Mouse (Mus musculus): ENCODE measurements around the gene Aff1. TPM values are rescaled to one million over a fixed set of nuclear protein-coding genes. Genes with fewer than 3 reads are reported as not detected.

The Aff1 gene
- polyA plus RNA-seq, 1 experiment: 16.8 TPM

GRCm38 (mm10) chr5:103755135-103755487 is 62.9 kb downstream of the Aff1 start:
- Histone ChIP-seq H3K36me3 (ENCODE audit: control insufficient read depth, insufficient read depth, low read length) (no peaks in the 10 kb centered on the region), H3K4me1 (ENCODE audit: control insufficient read depth, insufficient read depth, low read length) (peaks cover 41% of the 10 kb centered on the region), H3K4me3 (ENCODE audit: insufficient read depth, low read depth, low read length) (peak overlapping the region; percentile 87), H3K27ac (ENCODE audit: insufficient read depth, low read depth, low read length) (peak overlapping the region; percentile 39; the same call in 1 of the 2 replicates), H3K27me3 (replicated peaks; ENCODE audit: control insufficient read depth, insufficient read depth, low read length) (no peaks in the 10 kb centered on the region)
- no peak for DNase-seq
- no peak for TF ChIP-seq POLR2A (IDR thresholded peaks at IDR 0.05; ENCODE audit: low read depth, low read length)
- TF ChIP-seq CTCF (conservative IDR thresholded peaks at IDR 0.05; ENCODE audit: insufficient read depth, insufficient read length, low read depth, low read length): no peak
- WGBS: 22% methylated on average over 3 of the region's 3 CpGs

DNA sequence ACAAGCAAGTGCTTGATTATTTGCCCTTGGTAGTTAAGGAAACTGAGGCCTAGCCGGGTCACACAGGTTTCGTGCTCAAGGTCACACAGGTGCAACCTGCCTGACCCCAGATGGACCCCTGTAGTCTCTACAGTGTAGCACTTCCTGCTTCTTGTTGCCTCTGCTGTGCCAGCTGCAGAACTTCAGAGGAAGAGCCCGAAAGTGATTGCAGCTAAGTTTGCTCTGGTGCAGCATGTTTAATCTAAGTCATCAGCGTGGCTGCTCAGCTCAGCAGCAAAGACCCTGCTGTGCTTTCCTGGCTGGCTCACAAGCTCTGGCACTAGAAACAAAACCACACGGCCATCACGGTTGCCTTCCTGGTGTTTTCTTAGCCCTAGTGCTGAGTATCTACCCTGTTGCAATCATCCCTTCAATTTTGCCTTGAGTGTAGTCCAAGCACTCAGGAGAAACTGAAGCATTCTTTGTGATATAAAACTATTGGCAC is 64.1 kb downstream of the Aff1 start:
- peak overlapping the region; percentile 2 for H3K4me3 ChIP-seq (ENCODE audit: insufficient read depth, low read depth, low read length)

GRCm38 (mm10) chr5:103758491-103758890 is 66.3 kb downstream of the Aff1 start:
- H3K27ac ChIP-seq (ENCODE audit: insufficient read depth, low read depth, low read length): peak overlapping the region; percentile 54; the same call in 1 of the 2 replicates
- H3K36me3 ChIP-seq (ENCODE audit: control insufficient read depth, insufficient read depth, low read length): no peaks in the 10 kb centered on the region
- H3K4me3 ChIP-seq (ENCODE audit: insufficient read depth, low read depth, low read length): no peak overlapping the region
- H3K4me1 ChIP-seq (ENCODE audit: control insufficient read depth, insufficient read depth, low read length): peaks cover 51% of the 10 kb centered on the region
- H3K27me3 ChIP-seq (replicated peaks; ENCODE audit: control insufficient read depth, insufficient read depth, low read length): no peaks in the 10 kb centered on the region
- 34% methylated on average over 4 of the region's 4 CpGs for WGBS
- DNase-seq: peak; percentile 48
- TF ChIP-seq POLR2A (IDR thresholded peaks at IDR 0.05; ENCODE audit: low read depth, low read length) (no peak), CTCF (conservative IDR thresholded peaks at IDR 0.05; ENCODE audit: insufficient read depth, insufficient read length, low read depth, low read length) (no peak)

More for the DNA sequence above, 64.1 kb downstream of the Aff1 start:
- Histone ChIP-seq H3K36me3 (ENCODE audit: control insufficient read depth, insufficient read depth, low read length) (no peaks in the 10 kb centered on the region), H3K4me1 (ENCODE audit: control insufficient read depth, insufficient read depth, low read length) (peaks cover 49% of the 10 kb centered on the region), H3K27me3 (replicated peaks; ENCODE audit: control insufficient read depth, insufficient read depth, low read length) (no peaks in the 10 kb centered on the region), H3K27ac (ENCODE audit: insufficient read depth, low read depth, low read length) (peak overlapping the region; percentile 53; the same call in 1 of the 2 replicates)
- WGBS: 45% methylated on average over 6 of the region's 6 CpGs
- TF ChIP-seq POLR2A (IDR thresholded peaks at IDR 0.05; ENCODE audit: low read depth, low read length) (no peak), CTCF (conservative IDR thresholded peaks at IDR 0.05; ENCODE audit: insufficient read depth, insufficient read length, low read depth, low read length) (no peak)
- no peak for DNase-seq

DNA sequence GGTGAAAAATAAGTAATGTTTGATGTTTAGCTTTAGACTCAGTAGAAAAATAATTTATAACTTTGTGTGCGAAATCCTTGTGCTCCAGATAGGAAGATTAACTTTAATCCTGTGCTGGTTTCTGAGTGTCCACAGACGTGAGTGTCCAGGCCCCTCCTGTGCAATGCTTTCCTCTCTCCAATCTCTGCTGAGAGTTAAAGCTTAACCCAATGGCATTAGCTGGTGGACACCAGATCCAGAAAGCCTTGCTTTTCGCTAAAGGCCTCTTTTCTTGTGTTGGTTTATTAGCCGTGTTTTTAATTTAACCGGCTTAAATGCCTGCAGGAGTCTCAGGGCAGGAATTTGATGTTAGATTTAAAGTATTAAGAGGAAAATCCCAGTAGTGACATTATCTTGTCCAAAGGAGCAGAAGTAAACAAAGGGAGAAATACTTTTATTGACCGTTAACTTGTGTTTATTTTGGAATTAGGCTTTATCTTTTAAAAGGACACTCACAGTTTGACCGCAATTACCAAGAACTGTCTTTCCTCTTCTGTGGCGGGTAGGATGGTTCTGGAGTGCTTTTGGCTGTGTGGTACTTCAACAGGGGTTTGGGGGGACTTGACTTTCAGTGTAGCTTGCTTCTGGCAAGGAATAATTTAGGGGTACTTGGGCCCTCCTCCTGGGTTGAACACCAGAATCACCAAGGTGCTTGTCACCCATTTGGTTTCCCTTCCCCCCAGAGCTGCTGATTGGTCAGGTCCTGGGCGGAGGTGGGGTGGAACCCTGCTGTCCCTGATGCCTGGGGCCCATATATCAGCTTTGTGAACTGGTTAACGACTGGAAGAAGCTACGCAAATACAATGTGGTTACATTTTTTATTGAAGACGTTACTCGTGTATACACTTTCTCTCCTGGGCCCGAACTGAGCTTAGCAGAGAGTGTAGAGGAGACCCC is 67.6 kb downstream of the Aff1 start:
- no peaks in the 10 kb centered on the region for H3K36me3 ChIP-seq (ENCODE audit: control insufficient read depth, insufficient read depth, low read length)
- peaks cover 51% of the 10 kb centered on the region for H3K4me1 ChIP-seq (ENCODE audit: control insufficient read depth, insufficient read depth, low read length)
- DNase-seq: peak; percentile 68
- peak overlapping the region; percentile 42; the same call in 1 of the 2 replicates for H3K4me3 ChIP-seq (ENCODE audit: insufficient read depth, low read depth, low read length)
- TF ChIP-seq POLR2A (IDR thresholded peaks at IDR 0.05; ENCODE audit: low read depth, low read length) (no peak), CTCF (conservative IDR thresholded peaks at IDR 0.05; ENCODE audit: insufficient read depth, insufficient read length, low read depth, low read length) (no peak)
- H3K27me3 ChIP-seq (replicated peaks; ENCODE audit: control insufficient read depth, insufficient read depth, low read length): no peaks in the 10 kb centered on the region
- H3K27ac ChIP-seq (ENCODE audit: insufficient read depth, low read depth, low read length): peak overlapping the region; percentile 77
- 23% methylated on average over 14 of the region's 14 CpGs for WGBS

DNA sequence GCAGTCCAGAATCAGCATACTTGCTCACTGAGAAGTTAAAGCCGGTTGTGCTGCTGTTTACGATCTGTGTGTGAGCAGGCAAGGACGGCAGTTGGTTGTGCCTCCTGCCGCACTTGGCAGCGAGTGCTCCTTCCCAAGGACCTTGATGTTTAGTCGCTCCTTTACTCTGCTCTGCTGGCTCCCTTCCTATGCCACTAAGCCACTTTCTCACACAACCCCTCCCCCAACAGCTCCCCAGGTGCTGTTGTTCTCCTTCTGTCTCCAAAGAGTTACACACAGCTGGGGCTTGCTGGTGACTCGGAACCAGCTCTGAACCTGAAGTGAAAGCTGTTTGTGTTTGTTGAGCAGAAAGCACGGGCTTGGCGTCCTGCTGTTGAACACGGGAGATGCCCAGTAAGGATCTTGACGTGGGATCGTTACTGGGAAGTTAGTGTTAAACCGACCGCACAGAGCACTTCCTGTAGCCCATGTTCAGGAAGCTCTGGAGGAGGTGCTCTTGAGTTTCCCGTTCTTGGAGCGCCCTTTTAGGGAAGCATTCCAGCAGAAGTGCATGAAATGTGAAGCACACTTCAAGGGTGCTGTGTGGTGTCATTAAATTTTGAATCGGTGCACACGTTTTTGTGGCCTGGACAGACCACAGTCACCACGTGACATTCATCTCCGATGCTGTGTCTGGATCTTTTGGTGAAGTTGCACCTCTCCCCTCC is 68.4 kb downstream of the Aff1 start:
- H3K27ac ChIP-seq (ENCODE audit: insufficient read depth, low read depth, low read length): peak overlapping the region; percentile 77
- peak overlapping the region; percentile 42 for H3K4me3 ChIP-seq (ENCODE audit: insufficient read depth, low read depth, low read length)
- no peaks in the 10 kb centered on the region for H3K27me3 ChIP-seq (replicated peaks; ENCODE audit: control insufficient read depth, insufficient read depth, low read length)
- peaks cover 50% of the 10 kb centered on the region for H3K4me1 ChIP-seq (ENCODE audit: control insufficient read depth, insufficient read depth, low read length)
- no peaks in the 10 kb centered on the region for H3K36me3 ChIP-seq (ENCODE audit: control insufficient read depth, insufficient read depth, low read length)
- no peak for TF ChIP-seq POLR2A (IDR thresholded peaks at IDR 0.05; ENCODE audit: low read depth, low read length)
- under 1% methylated on average over 20 of the region's 20 CpGs for WGBS
- peak; percentile 85 for DNase-seq

DNA sequence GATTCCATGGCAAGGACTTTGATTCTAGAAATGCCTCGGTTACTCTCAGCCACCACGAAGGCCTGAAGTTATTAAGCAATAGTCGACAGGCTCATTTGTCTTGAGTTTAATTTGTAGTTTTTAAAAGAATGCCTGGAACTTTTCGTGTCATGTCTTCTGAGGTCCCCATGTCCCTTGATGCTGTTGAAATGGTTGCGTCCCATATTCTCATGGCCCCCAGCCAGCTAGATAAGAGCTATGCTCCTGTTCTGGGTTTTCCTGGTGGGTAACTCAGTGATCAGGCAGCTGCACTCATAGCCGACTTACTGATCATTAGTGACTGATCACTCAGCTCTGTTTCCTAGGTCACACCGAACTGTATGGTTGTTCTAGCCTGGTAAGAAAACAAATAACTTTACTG is 69.6 kb downstream of the Aff1 start:
- DNase-seq: no peak
- TF ChIP-seq POLR2A (IDR thresholded peaks at IDR 0.05; ENCODE audit: low read depth, low read length) (no peak), CTCF (conservative IDR thresholded peaks at IDR 0.05; ENCODE audit: insufficient read depth, insufficient read length, low read depth, low read length) (no peak)
- Histone ChIP-seq H3K27ac (ENCODE audit: insufficient read depth, low read depth, low read length) (peak overlapping the region; percentile 20; the same call in 1 of the 2 replicates), H3K27me3 (replicated peaks; ENCODE audit: control insufficient read depth, insufficient read depth, low read length) (no peaks in the 10 kb centered on the region), H3K4me1 (ENCODE audit: control insufficient read depth, insufficient read depth, low read length) (peaks cover 40% of the 10 kb centered on the region), H3K4me3 (ENCODE audit: insufficient read depth, low read depth, low read length) (no peak overlapping the region), H3K36me3 (ENCODE audit: control insufficient read depth, insufficient read depth, low read length) (no peaks in the 10 kb centered on the region; the same call in 1 of the 2 replicates)
- WGBS: 44% methylated on average over 7 of the region's 7 CpGs

GRCm38 (mm10) chr5:103762850-103763254 is 70.7 kb downstream of the Aff1 start:
- TF ChIP-seq CTCF (conservative IDR thresholded peaks at IDR 0.05; ENCODE audit: insufficient read depth, insufficient read length, low read depth, low read length): no peak
- no peak for TF ChIP-seq POLR2A (IDR thresholded peaks at IDR 0.05; ENCODE audit: low read depth, low read length)
- no peak overlapping the region for H3K4me3 ChIP-seq (ENCODE audit: insufficient read depth, low read depth, low read length)
- H3K4me1 ChIP-seq (ENCODE audit: control insufficient read depth, insufficient read depth, low read length): peaks cover 38% of the 10 kb centered on the region
- DNase-seq: no peak
- WGBS: 66% methylated on average over 4 of the region's 4 CpGs
- no peak overlapping the region for H3K27ac ChIP-seq (ENCODE audit: insufficient read depth, low read depth, low read length)
- no peaks in the 10 kb centered on the region for H3K27me3 ChIP-seq (replicated peaks; ENCODE audit: control insufficient read depth, insufficient read depth, low read length)
- H3K36me3 ChIP-seq (ENCODE audit: control insufficient read depth, insufficient read depth, low read length): no peaks in the 10 kb centered on the region; the same call in 1 of the 2 replicates

All from kidney, adult 2 months (tissue).